Mouse (Mus musculus) ES-E14 (cell line): ENCODE measurements around the gene Pou2f2.

ENCODE experiments used
- CHD2 ChIP-seq: IDR thresholded peaks from 2 replicates; pipeline ENCODE4 v1.6.1; 2014; ENCODE audit warnings: mild to moderate bottlenecking, low read depth, low read length, inconsistent platforms
- MAFK ChIP-seq: IDR thresholded peaks from 2 replicates; pipeline ENCODE4 v1.6.1; 2014; ENCODE audit warnings: mild to moderate bottlenecking, low read depth, low read length, inconsistent platforms; ENCODE audit not compliant: insufficient read depth
- ZNF384 ChIP-seq: IDR thresholded peaks from 2 replicates; pipeline ENCODE4 v1.6.1; 2012; ENCODE audit warnings: low read depth, low read length, inconsistent platforms

- TF ChIP-seq MAFK (no peak), ZNF384 (no peak), CHD2 (no peak)
Measured at GRCm38 (mm10) chr7:25205355-25206093, 26.0 kb upstream of the Pou2f2 start.
